Mouse (Mus musculus): ENCODE measurements around the gene Tmem30c.
A peak's percentile ranks its signal among the peaks of the same experiment; 100 is the strongest.
"Not testable (repeated sequence)": the region's sequence is repeated elsewhere in the genome, so short reads cannot be mapped to it uniquely, and the experiment has no call there.

Tmem30c gene

DNA sequence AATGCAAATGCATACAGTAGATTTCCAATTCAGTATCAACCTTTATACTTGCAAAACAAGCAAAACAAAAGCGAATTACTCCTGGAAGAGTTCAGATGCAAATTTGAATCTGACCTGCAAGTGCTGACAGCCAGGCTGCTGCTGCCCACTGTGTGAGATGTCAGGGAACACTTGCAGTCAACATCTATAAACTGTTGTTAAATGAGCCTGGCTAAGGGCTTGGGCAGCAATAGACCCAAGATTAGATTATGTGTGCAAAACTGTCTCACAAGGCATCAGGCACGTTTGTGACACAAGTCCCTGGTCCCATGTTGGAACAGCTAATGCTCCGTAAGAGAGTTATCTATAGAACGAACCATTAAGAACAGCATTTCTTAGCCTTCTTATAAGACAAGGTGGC lies 369 bp downstream of the Tmem30c start:
- no peak for DNase-seq

GRCm38 (mm10) chr16:57291696-57292095 lies 969 bp downstream of the Tmem30c start:
- DNase-seq: no peak

DNA sequence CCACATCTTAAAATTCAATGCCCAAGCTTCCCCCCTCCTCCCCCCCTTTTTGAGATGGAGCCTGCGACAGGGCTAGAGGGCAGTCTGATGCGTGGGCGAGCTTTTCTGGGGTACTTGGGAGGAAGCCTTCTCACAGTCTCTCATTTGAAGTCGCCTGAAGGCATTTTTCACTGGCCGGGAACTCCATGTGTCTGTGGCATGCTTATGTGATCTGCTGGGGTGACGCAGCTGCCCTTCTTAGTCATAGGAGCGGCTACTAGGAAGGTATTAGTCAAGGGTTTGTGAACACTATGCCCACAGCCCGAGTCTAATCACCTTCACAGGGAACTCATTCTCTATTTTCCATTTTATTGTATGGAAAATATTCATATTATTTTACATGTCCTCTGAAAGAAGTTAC lies 11.2 kb downstream of the Tmem30c start:
- DNase-seq: no peak

DNA sequence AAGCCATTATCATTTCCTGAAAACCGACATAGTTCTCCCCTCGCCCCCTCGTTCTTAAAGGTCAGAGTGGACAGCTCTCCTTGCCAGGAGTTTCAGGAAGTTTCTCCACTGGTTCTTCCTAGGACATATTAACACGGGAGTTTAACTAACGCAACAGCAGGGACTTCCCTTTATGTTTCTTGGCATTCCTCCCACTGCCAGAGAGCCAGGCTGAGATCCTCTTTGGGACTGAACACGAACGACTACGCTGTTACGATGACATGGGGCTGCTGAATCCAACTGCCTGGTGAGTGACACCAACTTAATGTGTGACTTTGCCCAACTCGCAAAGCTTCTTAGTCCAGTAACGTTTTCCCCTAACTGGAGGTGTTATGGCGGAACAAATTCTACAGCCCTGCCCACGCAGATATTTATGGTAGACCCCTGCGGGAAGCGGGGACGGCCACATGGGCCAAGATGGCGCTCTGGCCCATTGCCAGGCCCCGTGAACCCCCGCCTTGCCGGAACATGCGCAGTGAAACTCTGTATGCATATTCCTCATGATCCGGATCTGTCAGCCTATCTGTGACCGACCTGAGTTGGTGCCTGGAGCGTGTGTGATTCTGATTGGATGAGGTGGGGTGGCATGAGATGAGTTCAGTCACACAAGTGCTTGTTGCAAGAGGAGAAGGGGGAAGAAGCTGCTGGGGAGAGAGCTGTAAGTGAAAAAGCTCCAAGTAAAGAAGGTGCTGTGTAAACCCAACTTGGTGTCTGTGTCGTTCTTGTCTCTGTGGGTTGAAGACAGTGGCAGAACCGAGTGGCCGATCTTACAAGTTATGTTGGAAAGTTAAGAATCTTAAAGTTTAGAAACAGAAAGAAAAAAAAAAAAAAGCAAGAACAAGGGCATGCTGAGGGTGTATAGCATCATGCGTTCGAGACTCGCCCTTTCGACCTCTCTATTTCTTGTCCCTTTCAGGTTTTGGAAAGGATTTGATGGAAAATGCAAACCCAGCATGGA lies 12.1 kb downstream of the Tmem30c start:
- DNase-seq: peak; percentile 14 to 37

DNA sequence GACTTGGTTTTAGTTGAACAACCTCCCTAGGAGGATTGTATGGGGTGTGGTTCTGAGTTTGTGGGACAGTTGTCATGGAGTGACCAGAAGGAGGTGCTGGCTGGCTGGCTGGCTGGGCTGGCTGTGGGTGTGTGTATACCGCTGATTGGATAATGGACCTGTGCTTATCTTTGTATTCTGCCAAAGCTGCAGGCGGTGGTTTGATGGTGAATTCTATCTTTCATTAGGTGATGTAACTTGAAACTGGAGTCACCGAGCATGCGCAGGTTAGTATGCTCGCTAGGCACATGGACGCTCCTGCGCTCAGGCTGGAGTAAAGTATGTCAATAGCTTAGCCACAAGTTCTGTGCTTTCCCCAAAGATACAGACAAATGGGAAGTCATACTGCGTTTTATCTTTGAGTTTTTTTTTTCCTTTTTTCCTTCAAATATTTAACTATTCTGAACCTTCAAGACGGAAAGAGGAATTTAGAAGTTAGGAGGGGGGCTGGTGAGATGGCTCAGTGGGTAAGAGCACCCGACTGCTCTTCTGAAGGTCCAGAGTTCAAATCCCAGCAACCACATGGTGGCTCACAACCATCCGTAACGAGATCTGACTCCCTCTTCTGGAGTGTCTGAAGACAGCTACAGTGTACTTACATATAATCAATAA lies 13.6 kb downstream of the Tmem30c start:
- no peak for DNase-seq

DNA sequence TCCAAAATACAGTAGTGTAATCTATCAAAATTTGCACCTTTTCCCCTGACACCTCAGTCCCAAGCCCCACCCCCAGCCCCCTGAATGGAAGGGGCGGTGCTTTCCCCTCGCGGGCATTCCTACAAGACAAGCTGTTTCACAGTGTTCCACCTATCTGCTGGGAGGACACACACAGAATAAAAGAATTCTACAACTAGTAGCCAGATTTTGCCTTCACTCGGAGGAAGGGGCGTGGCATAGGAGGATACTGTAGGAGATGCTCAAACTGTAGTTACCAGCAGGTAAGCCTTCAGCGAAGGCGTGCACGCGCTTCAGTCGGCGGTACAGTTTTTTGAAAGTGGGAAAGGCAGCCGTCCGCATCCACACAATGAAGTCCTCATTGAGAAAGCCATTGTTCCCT lies 22.9 kb downstream of the Tmem30c start:
- no peak for DNase-seq

DNA sequence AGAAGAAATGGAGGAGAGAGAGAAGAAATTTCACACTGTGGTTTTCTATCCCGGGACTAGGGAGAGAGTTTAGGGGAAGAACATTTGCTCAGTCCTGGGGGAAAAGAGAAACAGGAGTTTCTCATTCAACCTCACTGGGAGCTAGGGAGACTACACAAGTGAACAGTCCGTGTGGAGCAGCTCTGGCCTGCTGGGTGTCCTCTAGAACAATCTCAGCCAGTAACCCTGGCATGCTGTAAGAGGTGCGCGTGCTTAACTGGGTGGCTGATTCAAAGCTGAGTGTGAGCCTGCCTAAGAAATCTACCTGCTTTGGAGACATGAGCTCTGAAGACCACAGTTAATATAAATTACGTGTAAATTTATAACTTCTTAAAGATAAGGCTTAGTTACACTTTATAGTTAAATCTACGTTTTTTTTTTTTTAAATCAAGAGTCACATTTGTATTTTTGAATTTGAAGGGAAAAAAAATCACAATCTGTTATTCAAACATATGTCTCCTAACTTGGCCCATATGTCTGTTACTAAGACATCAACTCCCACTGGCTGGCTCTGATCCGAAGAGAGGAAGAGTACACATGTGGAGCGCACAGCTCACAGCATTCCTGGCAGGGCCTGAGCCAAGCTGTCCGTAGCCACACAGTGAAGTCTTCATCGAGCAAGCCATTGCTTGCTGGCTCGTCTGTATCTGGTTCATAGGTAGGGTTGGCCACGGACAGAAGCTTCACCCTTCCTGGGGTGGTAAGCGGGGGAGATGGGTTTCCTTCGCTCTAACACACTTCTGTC lies 24.4 kb downstream of the Tmem30c start:
- no peak for DNase-seq

DNA sequence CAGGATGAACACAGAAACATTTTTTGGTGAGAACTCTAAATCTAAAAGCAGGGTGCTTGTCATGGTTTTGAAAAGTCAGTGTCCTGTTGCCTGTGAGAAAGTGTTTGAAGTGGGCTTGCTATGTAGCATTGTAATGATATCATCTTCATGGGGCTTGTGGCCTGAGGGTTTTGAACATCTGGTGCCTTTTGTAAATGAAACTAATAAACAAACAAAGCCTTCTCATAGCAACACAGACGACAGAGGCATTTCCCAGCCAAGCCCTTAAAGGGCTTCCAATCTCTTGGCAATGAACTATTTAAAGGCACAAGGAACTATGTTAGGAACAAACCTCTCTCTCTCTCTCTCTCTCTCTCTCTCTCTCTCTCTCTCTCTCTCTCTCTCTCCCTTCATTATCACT lies 25.6 kb downstream of the Tmem30c start:
- DNase-seq: no peak

- no peak for DNase-seq
Observed at GRCm38 (mm10) chr16:57260152-57260551, 32.5 kb downstream of the Tmem30c start.

GRCm38 (mm10) chr16:57259356-57260083 lies 33.1 kb downstream of the Tmem30c start:
- DNase-seq: no peak

DNA sequence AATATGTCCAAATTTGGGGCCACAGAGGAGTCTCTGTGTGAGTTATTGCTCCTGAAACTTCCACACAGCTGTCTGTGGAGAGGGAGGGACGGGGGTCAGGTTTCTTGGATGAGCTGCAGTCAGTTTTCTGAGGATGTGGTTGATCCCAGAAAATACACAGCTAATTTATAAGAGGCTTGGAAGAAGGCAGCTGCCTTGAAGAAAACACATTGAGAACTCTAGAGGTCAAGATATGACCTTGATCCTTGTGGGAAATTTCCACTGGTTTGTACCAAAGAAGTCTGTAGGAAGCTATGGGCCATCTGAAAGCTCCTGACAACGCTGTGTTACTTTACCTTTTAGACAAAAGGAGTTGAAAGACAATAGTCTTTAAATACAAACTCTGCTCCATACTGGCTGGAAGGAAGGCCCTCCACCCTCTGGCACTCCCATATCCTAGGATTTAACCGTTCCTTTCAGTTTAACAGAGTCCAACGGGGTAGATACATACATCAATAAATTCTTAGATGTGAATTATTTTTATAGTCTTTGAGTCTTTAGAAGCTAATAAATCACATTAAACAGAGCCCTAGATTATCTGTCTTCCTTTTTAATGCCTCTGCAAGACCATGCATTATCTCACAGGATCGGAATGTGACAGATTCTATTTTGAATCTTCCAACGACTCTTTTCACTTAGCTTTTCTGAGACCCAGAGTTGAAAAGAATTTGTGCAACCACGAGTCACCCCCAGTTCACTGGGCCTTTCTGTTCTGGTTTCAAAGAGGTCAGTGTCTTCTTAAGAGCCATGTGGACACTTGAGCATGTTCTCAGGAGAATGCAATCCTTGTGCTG lies 40.9 kb downstream of the Tmem30c start:
- DNase-seq: no peak

DNA sequence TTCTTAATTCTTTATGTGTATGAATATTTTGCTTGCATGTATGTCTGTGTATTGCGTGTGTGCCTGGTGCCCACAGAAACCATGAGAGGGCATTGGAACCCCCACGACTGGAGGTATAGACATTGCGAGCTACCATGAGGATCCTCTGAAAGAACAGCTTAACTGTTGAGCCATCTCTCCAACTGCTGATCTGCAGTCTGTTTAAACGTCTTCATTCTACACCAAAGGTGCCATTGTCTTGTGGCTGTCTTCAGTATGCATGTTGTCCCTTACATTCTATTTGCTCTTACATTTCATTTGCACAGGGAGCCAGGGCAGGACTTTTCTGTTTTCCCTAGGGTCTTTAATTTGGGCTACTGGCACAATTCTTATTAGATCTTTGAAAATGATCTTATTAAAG lies 41.7 kb downstream of the Tmem30c start:
- DNase-seq: no peak

DNA sequence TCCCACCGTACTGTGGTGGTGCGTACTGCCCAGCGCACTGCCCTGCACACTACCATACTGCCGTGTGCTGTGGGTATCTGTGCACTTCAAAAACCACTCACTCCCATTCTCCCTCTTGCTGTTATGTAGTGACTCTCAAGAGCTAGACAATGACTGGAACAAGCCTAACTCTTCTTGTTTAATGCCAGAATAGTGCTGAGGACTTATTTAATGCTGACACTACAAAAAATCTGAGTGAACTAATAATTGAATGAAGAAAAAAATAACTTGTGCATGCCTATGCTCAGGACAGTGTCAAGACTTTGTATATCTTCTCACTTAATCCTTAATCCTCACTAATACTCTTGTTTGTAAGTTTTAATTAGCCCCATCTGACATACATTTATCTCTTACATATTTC lies 45.2 kb downstream of the Tmem30c start:
- no peak for DNase-seq

GRCm38 (mm10) chr16:57246596-57246995 lies 46.1 kb downstream of the Tmem30c start:
- no peak for DNase-seq

GRCm38 (mm10) chr16:57243858-57244248 lies 48.8 kb downstream of the Tmem30c start:
- peak; percentile 66 to 72 for DNase-seq

DNA sequence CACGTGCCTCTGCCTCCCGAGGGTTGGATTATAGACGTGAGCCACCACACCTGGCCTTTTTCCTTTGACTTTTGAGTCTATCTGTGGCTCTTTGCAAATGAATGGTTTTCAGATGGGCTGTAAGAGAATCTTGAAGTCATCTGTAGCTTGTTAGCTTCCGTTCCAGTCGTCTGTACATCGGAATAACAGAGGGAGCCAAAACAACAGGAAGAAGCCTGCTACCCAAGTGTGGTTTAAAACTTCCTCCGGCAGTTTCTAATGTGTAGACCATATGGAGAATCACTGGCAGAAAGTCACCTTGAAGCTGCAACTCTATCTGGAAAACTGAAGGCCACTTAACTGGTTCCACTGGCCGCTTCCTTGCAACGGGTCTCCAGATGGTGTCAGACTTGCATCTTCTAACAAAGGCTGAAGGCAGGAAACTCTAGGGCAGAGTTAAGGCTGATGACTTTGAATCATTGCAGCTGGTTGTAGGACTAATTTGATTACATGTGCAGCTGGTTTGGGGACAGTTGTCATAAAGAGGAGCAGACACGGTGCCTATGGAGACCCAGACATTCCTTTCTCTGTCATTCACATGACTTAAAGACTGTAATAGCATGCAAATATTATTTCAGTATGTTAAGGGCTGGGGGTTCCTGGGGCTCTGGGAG lies 49.3 kb downstream of the Tmem30c start:
- DNase-seq: no peak

GRCm38 (mm10) chr16:57242857-57243204 lies 49.8 kb downstream of the Tmem30c start:
- no peak for DNase-seq

DNA sequence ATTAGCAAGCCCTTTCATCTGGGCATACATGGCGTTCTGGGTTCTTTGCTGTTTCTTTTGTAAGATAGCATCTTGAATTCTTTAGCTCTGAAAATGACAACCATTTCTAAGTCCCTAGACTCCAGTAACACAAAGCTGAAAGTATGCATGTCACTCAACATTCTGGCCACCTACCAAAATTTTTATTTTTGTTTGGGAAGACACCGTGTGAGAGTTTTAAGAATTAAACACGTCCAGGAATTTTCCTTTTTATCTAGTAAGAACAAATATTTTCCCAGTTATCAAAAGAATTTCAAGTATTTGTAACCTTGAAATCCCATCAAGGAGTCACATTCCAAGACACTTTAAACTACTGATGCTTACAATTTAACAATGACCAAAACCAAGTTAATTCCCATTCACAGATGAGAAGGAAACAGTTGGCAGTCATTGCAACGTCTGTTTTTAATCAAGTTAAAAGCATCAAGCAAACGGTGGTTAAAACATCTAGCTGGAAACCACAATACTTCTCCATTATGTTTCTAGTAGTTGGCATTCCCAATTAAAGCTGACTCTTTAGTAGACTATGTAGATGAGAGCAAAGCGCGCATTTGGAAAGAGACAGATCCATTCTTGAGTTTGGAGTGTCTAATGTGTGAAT lies 56.7 kb downstream of the Tmem30c start:
- DNase-seq: no peak

- not testable (repeated sequence) for DNase-seq
Observed at GRCm38 (mm10) chr16:57231937-57232310, 60.7 kb downstream of the Tmem30c start.

GRCm38 (mm10) chr16:57231089-57231936 lies 61.4 kb downstream of the Tmem30c start, which contains the start of gene Tbc1d23:
TSS of gene Tbc1d23 (minus strand) at chr16:57231504.
- DNase-seq: peak; percentile 97

Data from cerebellum, adult 18-20 months (tissue).